20 mouse cellular contexts compared by ENCODE assay signal in the genomic region with DNA sequence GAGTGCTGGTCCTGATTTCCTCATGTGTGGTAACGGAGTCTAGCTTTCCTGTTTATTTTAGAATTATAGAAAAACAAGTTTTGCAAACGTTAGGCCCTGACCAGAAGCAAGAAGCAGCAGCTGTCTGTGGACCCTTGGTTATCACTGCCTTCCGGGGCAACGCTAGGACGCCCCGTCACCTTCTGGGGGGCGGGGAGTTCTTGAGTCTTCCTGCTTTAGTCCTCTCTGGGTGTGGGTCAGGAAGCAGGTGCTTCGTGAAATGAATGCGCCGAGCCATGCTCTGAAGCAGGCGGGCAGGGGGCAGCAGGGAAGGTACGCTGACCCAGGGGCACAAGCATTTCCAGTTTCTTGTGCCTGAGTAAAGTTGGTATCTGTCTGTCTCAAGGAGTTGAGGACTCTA.
A peak's percentile ranks its signal among the peaks of the same experiment; 100 is the strongest.
DNase-seq lines count a peak whose midpoint lies in the region; ATAC-seq and TF ChIP-seq lines count a peak whose summit lies in the region.
"Had no signal": no experiment of that assay in that cellular context is flagged by ENCODE, and none has a peak within 500 bp of the region (broad histone marks: within the 10 kb centered on the region; RNA-seq: fewer than 3 reads in every experiment).

No protein-coding gene starts in this region.

- TF ChIP-seq CTCF in intestine, postnatal 0 days (IDR thresholded peaks at IDR 0.05; ENCODE audit: low read depth) = no peak

- 68% methylated on average over 12 of the region's 12 CpGs for WGBS in intestine, embryonic 14.5 days
- 30% methylated on average over 12 of the region's 12 CpGs for WGBS in intestine, postnatal 0 days
- WGBS in midbrain, embryonic 13.5 days = 90% methylated on average over 12 of the region's 12 CpGs

- H3K36me3 ChIP-seq in intestine, embryonic 14.5 days (ENCODE audit: control insufficient read depth, insufficient read depth, low read length) = peaks cover 10% of the 10 kb centered on the region
- H3K36me3 ChIP-seq in intestine, postnatal 0 days (ENCODE audit: control insufficient read depth, insufficient read depth) = peaks cover 6% of the 10 kb centered on the region; the same call in 1 of the 2 replicates
- peaks cover 14% of the 10 kb centered on the region for H3K36me3 ChIP-seq in midbrain, embryonic 13.5 days

- no peaks in the 10 kb centered on the region for H3K27me3 ChIP-seq in intestine, embryonic 14.5 days (replicated peaks; ENCODE audit: control insufficient read depth, insufficient read depth, low read length)
- H3K27me3 ChIP-seq in intestine, postnatal 0 days (replicated peaks; ENCODE audit: control insufficient read depth, insufficient read depth, low read length) = no peaks in the 10 kb centered on the region
- H3K27me3 ChIP-seq in midbrain, embryonic 13.5 days = no peaks in the 10 kb centered on the region
- H3K27me3 ChIP-seq: heart, embryonic 12.5 days; hindbrain, embryonic 13.5 days; limb, embryonic 12.5 days; stomach, embryonic 15.5 days had no signal

- no peak overlapping the region for H3K4me3 ChIP-seq in intestine, embryonic 14.5 days (ENCODE audit: low read depth, low read length)
- H3K4me3 ChIP-seq in intestine, postnatal 0 days (ENCODE audit: low read depth, low read length) = no peak overlapping the region
- no peak overlapping the region for H3K4me3 ChIP-seq in midbrain, embryonic 13.5 days (replicated peaks)
- H3K4me3 ChIP-seq: heart, embryonic 12.5 days; hindbrain, embryonic 13.5 days; limb, embryonic 12.5 days; stomach, embryonic 15.5 days had no signal

- H3K27ac ChIP-seq in intestine, embryonic 14.5 days (ENCODE audit: low read depth) = peak overlapping the region; percentile 27; the same call in 1 of the 2 replicates
- no peak overlapping the region for H3K27ac ChIP-seq in intestine, postnatal 0 days (ENCODE audit: low read depth, low read length)
- H3K27ac ChIP-seq in midbrain, embryonic 13.5 days = no peak overlapping the region
- H3K27ac ChIP-seq: hindbrain, embryonic 13.5 days; limb, embryonic 12.5 days; stomach, embryonic 15.5 days had no signal

- H3K9ac ChIP-seq in intestine, embryonic 14.5 days (ENCODE audit: low read length) = no peak overlapping the region
- no peak overlapping the region for H3K9ac ChIP-seq in intestine, postnatal 0 days (ENCODE audit: low read depth, low read length)
- no peak overlapping the region for H3K9ac ChIP-seq in midbrain, embryonic 13.5 days (replicated peaks)
- H3K9ac ChIP-seq: heart, embryonic 12.5 days; hindbrain, embryonic 13.5 days; limb, embryonic 12.5 days; stomach, embryonic 15.5 days had no signal

- no peak for DNase-seq in intestine, embryonic 14.5 days (ENCODE audit: low spot score)
- DNase-seq in CD8-positive naive resting alpha-beta T cell, adult 2 months (ENCODE audit: low read depth in 2 of 2, low spot score in 2 of 2) = peak; percentile 10 to 28
- DNase-seq in naive thymus-derived CD4-positive, alpha-beta T cell, adult 2 months (ENCODE audit: low read depth) = peak; percentile 63
- peak; percentile 14 to 32 for DNase-seq in thymus, postnatal 10 days (ENCODE audit: low spot score in 2 of 2)
- DNase-seq in gastrocnemius, postnatal 14 days = no peak
- no peak for DNase-seq in cerebellum, postnatal 10 days
- DNase-seq: adrenal gland, postnatal 14 days; cerebellum, adult 9-11 months; kidney, adult 11 months; lung, adult 18-20 months; lung, postnatal 36 days; spleen, adult 18-20 months had no signal

- H3K4me1 ChIP-seq in intestine, embryonic 14.5 days (replicated peaks; ENCODE audit: control insufficient read depth, insufficient read depth, low read length) = peaks cover 26% of the 10 kb centered on the region
- peaks cover 13% of the 10 kb centered on the region for H3K4me1 ChIP-seq in intestine, postnatal 0 days (replicated peaks; ENCODE audit: control insufficient read depth, insufficient read depth, low read length)
- H3K4me1 ChIP-seq in midbrain, embryonic 13.5 days (replicated peaks) = peaks cover 36% of the 10 kb centered on the region

- no peak overlapping the region for H3K4me2 ChIP-seq in intestine, embryonic 14.5 days (ENCODE audit: low read length)
- no peak overlapping the region; the same call in 1 of the 2 replicates for H3K4me2 ChIP-seq in intestine, postnatal 0 days (replicated peaks; ENCODE audit: low read depth)
- no peak overlapping the region for H3K4me2 ChIP-seq in midbrain, embryonic 13.5 days (replicated peaks)
- H3K4me2 ChIP-seq: heart, embryonic 12.5 days; hindbrain, embryonic 13.5 days; limb, embryonic 12.5 days; stomach, embryonic 15.5 days had no signal

- intact Hi-C loops in gastrocnemius, postnatal 14 days (cut with DNase I; ENCODE audit: low total_unique reads) = loop anchor here (10.0 kb wide), 1 partner anchor 51 kb away; no protein-coding TSS in a partner anchor

- no peaks in the 10 kb centered on the region for H3K9me3 ChIP-seq in intestine, embryonic 14.5 days (ENCODE audit: control insufficient read depth, low read length)
- H3K9me3 ChIP-seq in intestine, postnatal 0 days (ENCODE audit: control insufficient read depth) = no peaks in the 10 kb centered on the region
- no peaks in the 10 kb centered on the region for H3K9me3 ChIP-seq in midbrain, embryonic 13.5 days
- H3K9me3 ChIP-seq: heart, embryonic 12.5 days; hindbrain, embryonic 13.5 days; limb, embryonic 12.5 days; stomach, embryonic 15.5 days had no signal

- ATAC-seq in intestine, embryonic 14.5 days (replicated peaks; ENCODE audit: low FRiP score, low TSS enrichment, low read depth) = no peak
- ATAC-seq in intestine, postnatal 0 days = no peak
- ATAC-seq in midbrain, embryonic 13.5 days = no peak
- ATAC-seq: forebrain, embryonic 16.5 days; midbrain, embryonic 16.5 days had no signal

Comparison
In these comparisons a context has a peak if more than half of its experiments do, and no peak if none do; other contexts are left out.
1. DNase-seq: peak in CD8-positive naive resting alpha-beta T cell, adult 2 months (2 of 2), naive thymus-derived CD4-positive, alpha-beta T cell, adult 2 months (single experiment) and thymus, postnatal 10 days (2 of 2); none in intestine, embryonic 14.5 days (single experiment), gastrocnemius, postnatal 14 days (single experiment) and cerebellum, postnatal 10 days (0 of 2).